Mouse (Mus musculus) embryo, embryonic 11 days (tissue): Measurements from ENCODE around the gene Cbfa2t2.

Experiments used
- DNase-seq: peaks from one replicate; pipeline ENCODE4 v3.0.0-alpha.2; 2015

The Cbfa2t2 gene

GRCm38 (mm10) chr2:154426188-154426904 is 9.9 kb upstream of the Cbfa2t2 start:
- peak; percentile 79 for DNase-seq

GRCm38 (mm10) chr2:154426905-154427852 is 9.1 kb upstream of the Cbfa2t2 start:
- no peak for DNase-seq

DNA sequence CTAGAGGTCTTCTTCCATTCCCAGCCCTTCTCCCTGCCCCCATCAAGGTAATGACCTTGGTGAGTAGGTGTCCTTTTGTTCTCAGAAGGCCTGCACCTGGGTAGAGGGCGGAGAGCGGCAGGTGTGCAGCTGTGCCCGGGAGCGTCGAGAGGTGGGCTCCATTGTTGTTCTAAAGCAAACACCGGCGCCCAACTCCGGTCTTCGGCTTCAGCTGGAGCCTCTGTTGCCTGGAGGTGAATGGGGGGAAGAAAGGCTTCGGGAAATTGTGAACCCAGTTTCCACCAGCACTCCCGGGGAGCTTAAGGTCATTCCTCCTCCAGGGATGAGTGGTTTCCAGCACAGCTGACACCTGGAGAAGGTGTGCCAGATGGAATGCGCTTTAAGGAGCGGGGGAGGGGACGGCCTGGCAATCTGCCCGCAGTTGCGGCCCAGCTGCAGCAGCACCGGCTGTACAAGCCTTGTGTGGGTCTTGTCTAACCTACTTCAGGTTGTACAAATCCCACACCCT is 8.4 kb upstream of the Cbfa2t2 start:
- DNase-seq = peak; percentile 50

DNA sequence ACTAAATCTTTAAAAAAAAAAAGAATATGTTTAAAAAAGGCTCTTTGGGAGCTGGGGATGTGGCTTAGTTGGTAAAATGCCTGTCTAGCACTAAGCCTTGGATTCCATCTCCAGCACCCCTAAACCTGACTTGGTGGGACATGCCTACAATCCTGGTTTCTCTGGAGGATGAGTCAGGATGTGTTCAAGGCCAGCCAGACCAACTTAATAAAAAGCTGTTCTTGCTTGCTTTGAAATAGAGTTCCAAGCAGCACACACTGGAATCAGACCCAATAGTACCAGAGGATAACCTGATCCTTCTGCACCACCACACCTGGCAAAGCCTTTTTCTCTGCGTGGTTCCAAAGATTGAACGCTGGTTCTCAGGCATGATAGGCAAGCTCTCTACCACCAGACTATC is 5.7 kb upstream of the Cbfa2t2 start:
- DNase-seq = no peak

DNA sequence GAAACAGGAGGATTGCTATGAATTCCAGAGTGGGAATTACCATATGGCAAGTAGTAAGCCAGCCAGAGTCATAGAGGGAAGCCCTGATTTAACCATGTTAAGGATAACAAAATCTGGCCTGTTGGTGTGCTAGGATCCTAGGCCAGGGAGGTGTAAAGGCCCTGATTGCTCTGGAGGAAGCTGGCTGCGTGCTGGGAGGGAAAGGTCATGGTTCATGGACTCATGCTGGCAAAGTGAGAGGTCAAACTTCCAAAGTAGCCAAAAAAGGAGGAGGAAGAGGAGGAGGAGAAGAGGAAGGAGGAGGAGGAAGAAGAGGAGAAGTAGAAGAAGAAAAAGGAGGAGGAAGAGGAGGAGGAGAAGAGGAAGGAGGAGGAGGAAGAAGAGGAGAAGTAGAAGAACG is 3.6 kb upstream of the Cbfa2t2 start:
- DNase-seq = no peak

DNA sequence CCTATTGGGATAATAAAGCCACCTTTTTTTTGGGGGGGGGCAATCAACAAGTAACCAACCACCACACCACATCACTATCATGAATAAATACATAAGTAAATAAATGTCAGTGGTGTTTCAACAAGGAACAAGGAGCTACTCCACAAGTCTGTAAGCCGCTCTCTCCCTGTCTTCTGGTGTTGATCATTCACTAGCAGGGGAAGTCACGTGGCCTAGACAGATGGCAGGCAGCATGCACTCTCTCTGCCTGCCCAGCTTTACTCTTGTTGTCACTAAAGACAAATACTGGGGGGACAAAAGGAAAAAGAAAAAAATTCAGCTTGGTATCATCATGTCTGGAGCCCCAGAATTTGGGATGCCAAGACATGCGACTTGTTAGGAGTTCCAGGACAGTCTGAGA is 2.9 kb upstream of the Cbfa2t2 start:
- no peak for DNase-seq

- DNase-seq = no peak
Measured at GRCm38 (mm10) chr2:154434690-154435089, 1.6 kb upstream of the Cbfa2t2 start.

DNA sequence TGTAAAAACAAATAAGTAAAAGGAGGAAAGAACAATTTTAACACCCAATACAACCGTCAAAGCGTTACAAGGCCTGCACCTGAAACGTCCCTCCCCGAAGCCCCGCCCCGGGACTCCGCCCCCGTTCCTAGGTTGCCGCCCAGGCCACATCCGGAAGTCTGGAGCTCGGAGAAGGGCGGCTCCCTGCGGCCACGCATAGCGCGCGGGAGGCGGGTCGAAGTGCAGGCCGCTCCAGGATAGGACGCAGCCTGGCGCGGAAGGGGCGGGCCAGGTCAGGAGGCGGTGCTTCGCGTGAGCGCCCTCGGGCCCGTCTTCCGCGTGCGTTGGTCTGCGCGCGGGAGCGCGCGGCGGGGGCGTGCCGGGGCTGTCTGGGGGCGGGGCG is 214 bp upstream of the Cbfa2t2 start:
- peak; percentile 99 for DNase-seq

- no peak for DNase-seq
Measured at GRCm38 (mm10) chr2:154437191-154437527, 878 bp downstream of the Cbfa2t2 start.

DNA sequence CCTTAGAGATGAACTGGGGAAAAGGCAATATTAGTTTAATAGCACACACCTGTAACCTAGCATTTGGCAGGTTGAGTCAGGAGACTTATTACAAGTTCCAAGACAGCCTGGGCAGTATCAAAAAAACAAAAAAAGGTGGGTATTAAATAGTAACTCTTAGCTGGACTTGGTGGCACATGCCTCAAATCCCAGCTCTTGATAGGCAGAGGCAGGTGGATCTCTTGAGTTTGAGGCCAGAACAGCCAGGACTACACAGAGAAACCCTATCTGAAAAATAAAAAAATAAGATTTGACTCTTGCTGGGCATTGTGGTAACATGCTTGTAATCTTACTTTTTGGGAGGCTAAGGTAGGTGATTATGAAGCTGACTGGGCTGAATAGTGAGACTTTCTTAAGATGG is 4.2 kb downstream of the Cbfa2t2 start:
- no peak for DNase-seq

GRCm38 (mm10) chr2:154447821-154448220 is 11.5 kb downstream of the Cbfa2t2 start:
- DNase-seq = no peak

- DNase-seq = no peak
Measured at GRCm38 (mm10) chr2:154448633-154449032, 12.4 kb downstream of the Cbfa2t2 start.

DNA sequence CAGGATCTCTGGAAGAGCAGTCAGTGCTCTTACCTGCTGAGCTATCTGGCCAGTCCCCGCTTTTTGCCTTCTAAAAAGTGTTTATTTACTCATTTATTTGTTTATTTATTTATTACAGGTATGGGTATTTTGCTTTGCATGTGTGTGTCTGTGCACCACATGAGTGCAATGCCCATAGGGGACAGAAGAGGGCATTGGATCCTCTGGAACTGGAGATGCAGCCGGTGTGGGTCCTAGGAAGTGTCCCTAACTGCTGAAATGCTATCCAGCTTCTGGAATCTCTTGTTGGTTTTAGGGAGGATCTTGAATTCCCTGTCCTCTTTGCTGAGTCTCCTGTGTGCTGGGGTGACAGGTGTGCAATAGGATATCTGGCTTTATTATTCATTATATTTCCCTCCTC is 16.7 kb downstream of the Cbfa2t2 start:
- DNase-seq = no peak

- DNase-seq = no peak
Measured at GRCm38 (mm10) chr2:154454099-154454498, 17.8 kb downstream of the Cbfa2t2 start.

DNA sequence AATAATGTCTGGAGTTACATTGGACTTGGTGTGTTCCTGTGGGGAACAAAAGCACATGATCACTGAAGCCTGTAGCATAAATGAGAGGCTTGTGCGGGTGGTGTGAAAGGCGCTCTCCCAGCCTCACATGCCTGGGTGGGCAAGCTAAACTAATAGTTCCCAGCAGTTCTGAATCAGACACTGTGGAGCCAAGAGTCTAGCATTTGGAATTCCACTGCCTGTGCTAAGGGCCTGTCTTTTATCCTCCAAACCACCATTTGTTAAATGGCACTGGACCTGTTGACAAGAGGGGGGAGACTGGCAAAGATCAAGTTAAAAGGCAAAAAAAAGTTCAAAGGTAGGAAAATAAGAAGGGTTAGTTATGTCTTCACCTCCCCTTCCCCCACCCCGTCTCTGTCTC is 18.3 kb downstream of the Cbfa2t2 start:
- DNase-seq = peak; percentile 69

DNA sequence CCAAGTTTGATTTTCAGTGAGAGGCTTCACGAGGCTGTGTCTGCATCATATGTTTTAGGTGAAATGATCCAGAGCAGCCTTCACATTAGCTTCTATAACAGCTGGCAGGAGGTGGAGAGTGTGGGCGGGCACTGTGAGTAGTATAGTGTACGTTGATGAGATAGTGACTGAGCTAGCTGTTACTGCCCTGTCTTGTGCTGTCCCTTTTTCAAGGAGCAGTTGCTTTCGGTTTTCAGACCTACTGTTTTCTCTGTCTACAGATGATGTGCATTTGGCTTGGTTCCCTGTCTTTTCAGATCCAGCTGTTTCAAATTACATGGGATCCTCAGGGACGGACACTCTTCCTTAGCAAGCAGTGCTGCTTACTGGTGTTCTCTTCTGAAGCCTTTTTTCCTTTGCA is 19.5 kb downstream of the Cbfa2t2 start:
- DNase-seq = peak; percentile 40

DNA sequence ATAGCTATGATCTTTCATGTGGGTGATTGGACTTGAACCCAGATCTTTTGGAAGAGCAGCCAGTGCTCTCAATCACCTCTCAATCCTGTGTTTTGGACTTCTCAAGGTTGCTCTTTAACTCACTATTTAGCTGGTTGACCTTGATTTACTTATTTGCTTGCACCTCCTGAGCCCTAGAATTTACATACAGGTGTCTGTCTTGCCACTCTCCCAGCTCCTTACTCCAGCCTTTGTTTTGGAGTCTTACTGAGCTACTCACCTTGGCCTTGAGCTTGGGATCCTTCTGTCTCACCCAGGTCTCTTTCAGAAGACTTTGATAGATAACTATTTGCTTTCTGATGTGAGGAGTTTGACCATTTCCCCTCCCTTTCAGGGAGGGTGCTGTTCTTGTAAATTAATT is 20.3 kb downstream of the Cbfa2t2 start:
- no peak for DNase-seq

- no peak for DNase-seq
Measured at GRCm38 (mm10) chr2:154459262-154459661, 23.0 kb downstream of the Cbfa2t2 start.

- DNase-seq = peak; percentile 79
Measured at GRCm38 (mm10) chr2:154459851-154460250, 23.6 kb downstream of the Cbfa2t2 start.

DNA sequence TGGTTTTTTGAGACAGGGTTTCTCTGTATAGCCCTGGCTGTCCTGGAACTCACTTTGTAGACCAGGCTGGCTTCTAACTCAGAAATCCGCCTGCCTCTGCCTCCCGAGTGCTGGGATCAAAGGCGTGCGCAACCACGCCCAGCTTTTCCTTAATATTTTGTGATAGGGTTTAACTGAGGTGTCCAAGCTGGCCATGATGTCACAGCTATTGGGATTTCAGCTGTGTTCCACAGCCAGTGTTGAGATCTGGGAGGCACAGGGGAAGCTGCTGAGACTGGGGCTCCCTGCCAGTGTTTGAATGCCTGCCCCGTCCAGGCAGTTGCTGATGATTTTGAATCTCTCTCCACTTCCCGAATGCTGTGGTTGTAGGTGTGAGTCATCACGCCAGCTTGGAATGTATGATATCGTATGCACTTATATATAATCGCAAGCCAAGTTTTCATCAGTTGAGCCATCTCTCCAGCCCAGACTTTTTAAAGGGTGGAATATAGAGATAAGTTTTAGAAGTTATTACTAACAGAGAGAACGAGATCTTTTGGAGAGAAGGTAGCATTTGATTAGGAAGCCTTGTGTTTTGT is 27.4 kb downstream of the Cbfa2t2 start:
- no peak for DNase-seq

DNA sequence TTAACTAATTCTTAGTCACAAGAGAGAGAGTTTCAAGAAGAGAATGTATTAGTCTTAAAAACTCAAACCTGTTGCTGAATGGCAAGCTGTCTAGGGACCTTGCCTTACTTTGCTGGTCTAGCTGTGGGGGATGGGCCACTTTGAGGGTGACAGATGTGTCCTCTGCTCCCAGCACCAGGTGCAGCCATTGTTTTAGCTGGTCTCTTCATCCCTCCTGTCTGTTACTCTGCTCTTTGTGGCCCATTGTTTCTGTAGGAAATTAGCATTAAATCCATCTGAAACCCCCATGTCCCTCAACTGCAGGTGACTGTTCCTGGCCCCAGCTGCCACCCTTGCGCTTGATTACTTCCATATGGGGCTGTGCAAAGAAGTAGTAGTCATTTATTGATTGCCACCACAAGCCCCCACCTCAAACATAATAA is 29.6 kb downstream of the Cbfa2t2 start:
- peak; percentile 69 for DNase-seq

- no peak for DNase-seq
Measured at GRCm38 (mm10) chr2:154467139-154467538, 30.9 kb downstream of the Cbfa2t2 start.

DNA sequence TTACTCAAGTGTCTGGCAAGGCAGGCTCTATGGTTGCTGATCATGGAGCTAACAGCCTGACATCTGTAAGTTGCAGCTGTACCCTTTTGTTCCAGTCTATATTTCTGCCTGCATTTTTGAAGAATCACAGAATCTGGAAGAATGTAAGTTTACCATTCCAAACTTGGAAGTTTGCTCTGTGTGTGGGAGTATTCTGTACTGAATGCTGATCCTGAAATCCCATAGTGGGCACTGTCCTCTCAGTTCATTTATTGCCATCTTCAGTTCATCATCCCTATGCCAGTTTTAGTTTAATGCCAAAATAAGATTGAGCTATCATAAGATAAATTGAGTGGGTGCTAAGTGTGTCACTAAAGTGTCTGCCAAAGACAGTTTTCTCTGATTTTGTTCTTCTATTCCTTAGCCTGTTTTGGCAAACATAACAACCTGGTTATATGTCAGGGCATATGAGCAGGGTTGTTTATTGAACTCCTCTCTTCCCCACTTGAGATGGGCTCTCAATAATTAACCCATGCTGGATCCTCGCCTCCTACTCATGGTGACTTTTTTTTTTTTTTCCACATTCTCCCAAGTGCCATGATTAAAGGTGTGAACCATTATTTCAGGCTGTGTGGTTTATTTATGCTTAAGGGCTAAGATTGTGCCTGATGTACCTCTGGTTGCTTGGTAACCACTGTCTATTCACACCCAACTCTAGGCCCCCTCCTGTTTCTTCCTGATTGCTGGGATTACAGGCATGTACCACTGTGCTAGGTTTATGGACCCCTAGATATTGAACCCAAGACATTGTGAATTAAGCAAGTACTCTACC is 38.2 kb downstream of the Cbfa2t2 start:
- DNase-seq = no peak
